Mouse (Mus musculus): ENCODE results near the gene Ift74.

DNA sequence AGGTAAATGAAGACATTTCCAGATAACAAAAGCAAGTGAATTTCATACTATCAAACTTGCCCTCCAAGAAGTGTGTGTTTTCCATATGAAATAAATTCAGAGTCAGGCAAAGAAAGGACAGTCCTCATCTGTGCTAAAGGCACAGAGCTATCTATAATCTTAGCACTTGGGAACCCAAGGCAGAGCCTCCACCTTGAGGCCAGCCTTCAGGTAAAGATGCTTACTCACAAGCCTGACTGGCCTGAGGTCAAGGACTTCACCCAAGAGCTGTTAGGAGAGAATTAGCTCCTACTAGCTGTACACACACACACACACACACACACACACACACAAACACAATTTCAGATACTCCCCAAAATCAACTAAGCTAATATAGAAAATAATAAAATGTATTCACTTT lies 21.6 kb upstream of the Ift74 start:
- TF ChIP-seq POLR2A (IDR thresholded peaks at IDR 0.05; ENCODE audit: borderline replicate concordance, low read depth, low read length) (no peak), CTCF (IDR thresholded peaks at IDR 0.05; ENCODE audit: low read depth, low read length) (no peak)
